Mouse (Mus musculus) midbrain, embryonic 15.5 days (tissue): ENCODE data around the gene Kprp. TPM values are rescaled to one million over a fixed set of nuclear protein-coding genes. Genes with fewer than 3 reads are reported as not detected.
"Not testable (repeated sequence)": the region's sequence is repeated elsewhere in the genome, so short reads cannot be mapped to it uniquely, and the experiment has no call there.

ENCODE experiments used
- ATAC-seq: fragments of 200-750 bp; cut with Nextera tagmentation; replicated peaks from 2 replicates; pipeline ENCODE4 v1.8.0; 2017; ENCODE audit warnings: moderate TSS enrichment
- H3K27ac ChIP-seq: fragments of 300-500 bp; sonication (generic); 2 replicates; pipeline ENCODE4 v1.5.1; 2015; ENCODE audit warnings: mild to moderate bottlenecking, inconsistent platforms
- H3K27me3 ChIP-seq: fragments of 300-500 bp; sonication (generic); replicated peaks from 2 replicates; pipeline ENCODE4 v1.6.1; 2015; ENCODE audit warnings: inconsistent platforms
- H3K36me3 ChIP-seq: fragments of 300-500 bp; sonication (generic); replicated peaks from 2 replicates; pipeline ENCODE4 v1.6.1; 2015; ENCODE audit warnings: inconsistent platforms
- H3K4me1 ChIP-seq: fragments of 300-500 bp; sonication (generic); 2 replicates; pipeline ENCODE4 v1.6.1; 2015; ENCODE audit warnings: inconsistent platforms
- H3K4me2 ChIP-seq: fragments of 300-500 bp; sonication (generic); 2 replicates; pipeline ENCODE4 v1.6.1; 2015; ENCODE audit warnings: inconsistent platforms, mild to moderate bottlenecking, moderate library complexity
- H3K4me3 ChIP-seq: fragments of 300-500 bp; sonication (generic); 2 replicates; pipeline ENCODE4 v1.5.1; 2015; ENCODE audit warnings: mild to moderate bottlenecking, inconsistent platforms
- H3K9ac ChIP-seq: fragments of 300-500 bp; sonication (generic); 2 replicates; pipeline ENCODE4 v1.6.1; 2015; ENCODE audit warnings: mild to moderate bottlenecking, inconsistent platforms
- H3K9me3 ChIP-seq: fragments of 300-500 bp; sonication (generic); 2 replicates; pipeline ENCODE4 v1.6.1; 2016; ENCODE audit warnings: inconsistent platforms
- WGBS: fragments of 180-500 bp; shearing (Covaris S2); methylation state at CpG from one replicate; pipeline ENCODE4 v1.1.7; 2015; ENCODE audit warnings: mixed read lengths; 5-methylcytosine and 5-hydroxymethylcytosine counted together
- polyA plus RNA-seq: library from polyadenylated mRNA; unstranded; fragments of >200 nt; fragmentation: Nextera tagmentation; extraction: Ambion mirVana; gene quantifications from 2 replicates; pipeline ENCODE4 v1.2.1, GENCODE M21; 2015

The Kprp gene
- not detected in 2 replicates for polyA plus RNA-seq

GRCm38 (mm10) chr3:92827108-92827507 lies at the start of gene Kprp:
Gene Kprp (minus strand): TSS chr3:92827247.
- no peak within 1 kb of the TSS for H3K4me3 ChIP-seq

DNA sequence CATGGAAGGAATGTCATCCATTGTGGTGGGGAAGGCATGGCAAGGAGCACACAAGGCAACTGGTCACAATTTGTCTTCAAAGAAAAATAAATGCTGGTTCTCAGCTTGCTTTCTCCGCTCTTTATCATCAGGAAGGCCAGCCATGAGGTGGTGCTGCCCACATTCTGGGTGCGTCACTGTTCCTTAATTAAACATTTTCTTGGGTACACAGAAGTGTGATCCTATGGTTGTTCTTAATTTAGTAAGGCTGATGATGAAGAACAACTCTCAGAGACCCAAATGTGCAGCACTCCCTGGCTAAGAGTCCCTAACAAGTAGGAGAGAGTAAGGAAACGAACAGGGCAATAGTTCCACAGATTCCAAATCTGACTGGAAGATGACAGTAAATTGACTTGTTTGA lies 47.1 kb upstream of the Kprp start:
- H3K27me3 ChIP-seq, result no peaks in the 10 kb centered on the region
- no peaks in the 10 kb centered on the region for H3K4me1 ChIP-seq
- H3K9ac ChIP-seq, result no peak overlapping the region
- WGBS, result 94% methylated on average over 3 of the region's 3 CpGs
- ATAC-seq, result no peak
- no peaks in the 10 kb centered on the region for H3K36me3 ChIP-seq
- H3K9me3 ChIP-seq, result no peaks in the 10 kb centered on the region
- H3K4me2 ChIP-seq, result no peak overlapping the region
- H3K27ac ChIP-seq, result no peak overlapping the region
- H3K4me3 ChIP-seq, result no peak overlapping the region

More at GRCm38 (mm10) chr3:92827108-92827507, at the start of gene Kprp:
- no peaks in the 10 kb centered on the region for H3K4me1 ChIP-seq
- H3K9ac ChIP-seq, result no peak within 1 kb of the TSS
- no peak for ATAC-seq
- H3K36me3 ChIP-seq, result no peaks in the 10 kb centered on the region
- no peak within 1 kb of the TSS for H3K4me2 ChIP-seq
- H3K27me3 ChIP-seq, result no peaks in the 10 kb centered on the region
- H3K27ac ChIP-seq, result no peak within 1 kb of the TSS
- WGBS, result 66% methylated on average over 1 of the region's 1 CpGs
- no peaks in the 10 kb centered on the region for H3K9me3 ChIP-seq

DNA sequence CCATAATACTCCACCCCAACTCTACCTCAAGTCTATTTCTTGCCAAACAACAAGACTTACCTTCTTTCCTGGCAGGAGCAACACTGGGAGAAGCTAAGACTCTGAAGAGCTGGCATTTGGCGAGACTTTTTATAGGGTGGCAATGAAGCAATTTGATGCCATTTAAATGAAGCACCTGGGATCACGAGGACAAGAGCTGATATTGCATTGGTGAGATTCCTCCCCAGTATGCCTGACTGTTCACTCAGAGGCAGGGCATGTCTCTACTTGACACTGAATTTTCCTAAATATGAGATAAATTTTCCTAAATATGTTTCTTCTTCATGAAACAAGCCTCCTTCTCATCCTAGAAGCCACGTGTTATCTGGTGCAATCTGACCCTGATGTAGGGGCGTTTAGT lies 43.1 kb upstream of the Kprp start, which contains the start of gene 2310050C09Rik:
Gene 2310050C09Rik, minus strand, starts transcription at position 101 of the 400 bp plus-strand sequence.
- Histone ChIP-seq H3K9ac (no peak within 1 kb of the TSS), H3K27ac (no peak within 1 kb of the TSS), H3K4me3 (no peak within 1 kb of the TSS), H3K27me3 (no peaks in the 10 kb centered on the region), H3K36me3 (no peaks in the 10 kb centered on the region), H3K4me2 (no peak within 1 kb of the TSS), H3K9me3 (no peaks in the 10 kb centered on the region), H3K4me1 (no peaks in the 10 kb centered on the region)
- WGBS, result 88% methylated on average over 4 of the region's 4 CpGs
- no peak for ATAC-seq

- ATAC-seq, result no peak
- no peak within 1 kb of the TSS for H3K4me2 ChIP-seq
- H3K27me3 ChIP-seq, result no peaks in the 10 kb centered on the region
- H3K9me3 ChIP-seq, result no peaks in the 10 kb centered on the region
- no peaks in the 10 kb centered on the region for H3K36me3 ChIP-seq
- no peak within 1 kb of the TSS for H3K9ac ChIP-seq
- H3K4me1 ChIP-seq, result no peaks in the 10 kb centered on the region
- 91% methylated on average over 3 of the region's 3 CpGs for WGBS
- H3K4me3 ChIP-seq, result no peak within 1 kb of the TSS
- no peak within 1 kb of the TSS for H3K27ac ChIP-seq
These were observed 24.1 kb upstream of the Kprp start, which contains the start of gene Lce1l for GRCm38 (mm10) chr3:92851186-92851585. Gene Lce1l (minus strand): TSS chr3:92851286.

GRCm38 (mm10) chr3:92825808-92826207 lies 1.2 kb downstream of the Kprp start:
- no peak overlapping the region for H3K4me3 ChIP-seq
- H3K9ac ChIP-seq, result no peak overlapping the region
- H3K27ac ChIP-seq, result no peak overlapping the region
- no peaks in the 10 kb centered on the region for H3K36me3 ChIP-seq
- H3K9me3 ChIP-seq, result no peaks in the 10 kb centered on the region
- H3K4me2 ChIP-seq, result no peak overlapping the region
- H3K27me3 ChIP-seq, result no peaks in the 10 kb centered on the region
- H3K4me1 ChIP-seq, result no peaks in the 10 kb centered on the region
- whole genome bisulfite sequencing, result 33% methylated on average over 1 of the region's 1 CpGs
- no peak for ATAC-seq

- H3K36me3 ChIP-seq, H3K9me3 ChIP-seq, H3K27me3 ChIP-seq, H3K4me1 ChIP-seq, H3K4me3 ChIP-seq, H3K9ac ChIP-seq, H3K4me2 ChIP-seq, ATAC-seq, H3K27ac ChIP-seq: not testable (repeated sequence)
- 90% methylated on average over 2 of the region's 2 CpGs for WGBS
These were observed 11.0 kb downstream of the Kprp start for GRCm38 (mm10) chr3:92816036-92816435.

- no peaks in the 10 kb centered on the region for H3K36me3 ChIP-seq
- WGBS, result 92% methylated on average over 3 of the region's 3 CpGs
- no peak overlapping the region for H3K27ac ChIP-seq
- H3K4me1 ChIP-seq, result no peaks in the 10 kb centered on the region
- no peak overlapping the region for H3K4me2 ChIP-seq
- H3K27me3 ChIP-seq, result no peaks in the 10 kb centered on the region
- no peak overlapping the region for H3K9ac ChIP-seq
- H3K4me3 ChIP-seq, result no peak overlapping the region
- ATAC-seq, result no peak
- no peaks in the 10 kb centered on the region for H3K9me3 ChIP-seq
These were observed 11.5 kb downstream of the Kprp start for GRCm38 (mm10) chr3:92815581-92815980.

GRCm38 (mm10) chr3:92807791-92808190 lies 19.3 kb downstream of the Kprp start, which contains the start of gene Lce1k:
Gene Lce1k (minus strand): TSS chr3:92807891.
- no peak for ATAC-seq
- Histone ChIP-seq H3K9ac (no peak within 1 kb of the TSS), H3K9me3 (no peaks in the 10 kb centered on the region), H3K4me1 (no peaks in the 10 kb centered on the region), H3K4me3 (no peak within 1 kb of the TSS), H3K4me2 (no peak within 1 kb of the TSS), H3K27me3 (no peaks in the 10 kb centered on the region), H3K36me3 (no peaks in the 10 kb centered on the region), H3K27ac (no peak within 1 kb of the TSS)

DNA sequence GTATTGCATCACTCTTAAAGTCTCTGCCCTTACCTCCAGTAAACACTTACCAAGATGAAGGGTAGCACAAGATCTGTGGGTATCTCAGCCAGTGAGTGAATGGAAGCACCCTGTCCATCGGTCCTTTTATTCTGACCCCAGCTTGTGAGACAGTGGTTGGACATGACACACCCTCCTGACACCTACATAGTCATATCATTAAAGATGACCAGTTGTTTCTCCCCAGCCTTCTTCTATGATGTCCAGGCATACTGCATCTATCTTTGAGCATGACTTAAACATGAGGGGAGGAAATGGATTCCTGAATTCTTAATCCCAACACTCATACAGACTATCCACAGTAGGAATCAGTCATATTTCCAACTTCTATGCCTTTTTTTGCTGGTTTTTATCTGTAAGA lies 36.6 kb downstream of the Kprp start, which contains the start of gene Lce1j:
Gene Lce1j, minus strand, starts transcription at position 101 of the 400 bp plus-strand sequence.
- Histone ChIP-seq H3K4me1 (no peaks in the 10 kb centered on the region), H3K27ac (no peak within 1 kb of the TSS), H3K9ac (no peak within 1 kb of the TSS), H3K4me3 (no peak within 1 kb of the TSS), H3K4me2 (no peak within 1 kb of the TSS), H3K27me3 (no peaks in the 10 kb centered on the region), H3K36me3 (no peaks in the 10 kb centered on the region), H3K9me3 (no peaks in the 10 kb centered on the region)
- 89% methylated on average over 1 of the region's 1 CpGs for WGBS
- ATAC-seq, result no peak

- WGBS, result 81% methylated on average over 1 of the region's 1 CpGs
- Histone ChIP-seq H3K36me3 (no peaks in the 10 kb centered on the region), H3K27me3 (no peaks in the 10 kb centered on the region), H3K4me1 (no peaks in the 10 kb centered on the region), H3K4me3 (no peak within 1 kb of the TSS), H3K27ac (no peak within 1 kb of the TSS), H3K9me3 (no peaks in the 10 kb centered on the region), H3K9ac (no peak within 1 kb of the TSS), H3K4me2 (no peak within 1 kb of the TSS)
- ATAC-seq, result no peak
These were observed 48.2 kb downstream of the Kprp start, which contains the start of gene Lce1i for GRCm38 (mm10) chr3:92778799-92779198. Gene Lce1i (minus strand): TSS chr3:92778899.

Other genes starting within 250 kb of the Kprp start
- gene Smcp, start 238.2 kb downstream of the Kprp start, polyA plus RNA-seq, result not detected in 2 replicates
- not detected in 2 replicates for gene 2210017I01Rik, start 219.8 kb downstream of the Kprp start, polyA plus RNA-seq
- not detected in 2 replicates for gene Lce6a, start 205.6 kb downstream of the Kprp start, polyA plus RNA-seq
- gene Lce1a1, start 178.9 kb downstream of the Kprp start, polyA plus RNA-seq, result not detected in 2 replicates
- gene Lce1b, start 170.3 kb downstream of the Kprp start, polyA plus RNA-seq, result not detected in 2 replicates
- gene Lce1a2, start 156.9 kb downstream of the Kprp start, polyA plus RNA-seq, result not detected in 2 replicates
- not detected in 2 replicates for gene Lce1c, start 148.0 kb downstream of the Kprp start, polyA plus RNA-seq
- gene Lce1d, start 140.0 kb downstream of the Kprp start, polyA plus RNA-seq, result not detected in 2 replicates
- not detected in 2 replicates for gene Lce1e, start 118.2 kb downstream of the Kprp start, polyA plus RNA-seq
- not detected in 2 replicates for gene Lce1f, start 106.9 kb downstream of the Kprp start, polyA plus RNA-seq
- not detected in 2 replicates for gene Gm38119, start 88.2 kb downstream of the Kprp start, polyA plus RNA-seq
- gene Lce1g, start 74.9 kb downstream of the Kprp start, polyA plus RNA-seq, result not detected in 2 replicates
- not detected in 2 replicates for gene Lce1h, start 62.2 kb downstream of the Kprp start, polyA plus RNA-seq
- gene Lce1i, start 48.3 kb downstream of the Kprp start, polyA plus RNA-seq, result not detected in 2 replicates
- not detected in 2 replicates for gene Lce1j, start 36.7 kb downstream of the Kprp start, polyA plus RNA-seq
- gene Lce1k, start 19.4 kb downstream of the Kprp start, polyA plus RNA-seq, result not detected in 2 replicates
- not detected in 2 replicates for gene Lce1l, start 24.0 kb upstream of the Kprp start, polyA plus RNA-seq
- not detected in 2 replicates for gene 2310050C09Rik, start 43.0 kb upstream of the Kprp start, polyA plus RNA-seq
- not detected in 2 replicates for gene Lce3a, start 99.0 kb upstream of the Kprp start, polyA plus RNA-seq
- not detected in 2 replicates for gene Lce3b, start 105.7 kb upstream of the Kprp start, polyA plus RNA-seq
- not detected in 2 replicates for gene Lce3c, start 117.2 kb upstream of the Kprp start, polyA plus RNA-seq
- gene Lce3d, start 130.1 kb upstream of the Kprp start, polyA plus RNA-seq, result not detected in 2 replicates
- gene Lce3e, start 139.8 kb upstream of the Kprp start, polyA plus RNA-seq, result not detected in 2 replicates
- not detected in 2 replicates for gene Lce3f, start 165.0 kb upstream of the Kprp start, polyA plus RNA-seq
- 1.3 and 1.6 TPM in 2 replicates for gene Crct1, start 188.4 kb upstream of the Kprp start, polyA plus RNA-seq
- gene Lce1m, start 191.8 kb upstream of the Kprp start, polyA plus RNA-seq, result not detected in 2 replicates
- gene Gm4858, start 241.6 kb upstream of the Kprp start, polyA plus RNA-seq, result not detected in 2 replicates